In genomic region chr3:57677786-57678185, GRCm38 (mm10) we compare ENCODE assay signal across 19 mouse cellular contexts. TPM values are rescaled to one million over a fixed set of nuclear protein-coding genes. Genes with fewer than 3 reads are reported as not detected.
A peak's percentile ranks its signal among the peaks of the same experiment; 100 is the strongest.
DNase-seq lines count a peak whose midpoint lies in the region; ATAC-seq and TF ChIP-seq lines count a peak whose summit lies in the region.
"Had no signal": no experiment of that assay in that cellular context is flagged by ENCODE, and none has a peak within 500 bp of the region (broad histone marks: within the 10 kb centered on the region; RNA-seq: fewer than 3 reads in every experiment).

No protein-coding gene starts in this region.

- H3K27ac ChIP-seq in left cerebral cortex, adult 2 months: no peak overlapping the region
- H3K27ac ChIP-seq: forebrain, embryonic 15.5 days; hindbrain, postnatal 0 days; liver, embryonic 13.5 days; stomach, postnatal 0 days had no signal

- intact Hi-C loops in left cerebral cortex, adult 2 months (cut with DNase I): no loop called here

- peak; percentile 14 for DNase-seq in gastrocnemius, postnatal 25 days
- DNase-seq in gastrocnemius, adult 18-20 months (ENCODE audit: low spot score): no peak
- peak; percentile 4 to 5 for DNase-seq in left cerebral cortex, adult 18-20 months (ENCODE audit: low spot score in 2 of 2)
- DNase-seq in left cerebral cortex, adult 2 months (ENCODE audit: extremely low spot score in 1 of 2, low spot score in 2 of 2): no peak
- DNase-seq in Muller cell, postnatal 12 days (ENCODE audit: inconsistent ontology term): peak; percentile 88
- peak; percentile 36 for DNase-seq in fat pad, adult 2 months (ENCODE audit: extremely low read depth, low read depth, low spot score)
- DNase-seq in right cerebral cortex, postnatal 25 days: no peak
- DNase-seq: embryo, embryonic 11 days; kidney, adult 18-20 months; kidney, postnatal 14 days; left cerebral cortex, postnatal 4 days; liver, embryonic 13.5 days; retina, postnatal 1 day; spleen, adult 18-20 months; thymus, postnatal 36 days had no signal

- no peak for ATAC-seq in megakaryocyte progenitor cell, adult 5-6 weeks (replicated peaks; ENCODE audit: poor library complexity)
- ATAC-seq: forebrain, embryonic 15.5 days; hindbrain, postnatal 0 days had no signal

- no peak overlapping the region for H3K4me3 ChIP-seq in left cerebral cortex, adult 2 months
- H3K4me3 ChIP-seq: forebrain, embryonic 15.5 days; liver, embryonic 13.5 days had no signal

- no peak for TF ChIP-seq CTCF in left cerebral cortex, adult 2 months (IDR thresholded peaks at IDR 0.05)

RNA-seq across cellular contexts. Expression of gene Ankub1, which starts 14.8 kb away (rescaled TPM):
- not detected for total RNA-seq in gastrocnemius, postnatal 25 days (2021)
- total RNA-seq in gastrocnemius, adult 18-20 months (2021): not detected
- 1 to 10 TPM in 1 of 2 experiments, under 1 TPM in 1; 0.91 to 1.8 TPM for total RNA-seq in left cerebral cortex, adult 18-20 months (2021)
- 1 to 10 TPM; 1.1 to 1.3 TPM for total RNA-seq in left cerebral cortex, adult 2 months (2021)
- 0.10 TPM in 1 of 2 replicates, not detected in the other for total RNA-seq in megakaryocyte progenitor cell, adult 5-6 weeks (2015)
- total RNA-seq in megakaryocyte progenitor cell, adult 5-6 weeks (2017): not detected in 2 replicates

RNA-seq across cellular contexts. Expression of gene Commd2, which starts 26.3 kb away (rescaled TPM):
- 10 to 100 TPM; 11.1 to 11.3 TPM for total RNA-seq in gastrocnemius, postnatal 25 days (2021)
- 10 to 100 TPM; 11.1 to 12.9 TPM for total RNA-seq in gastrocnemius, adult 18-20 months (2021)
- 10 to 100 TPM; 19.9 to 22.1 TPM for total RNA-seq in left cerebral cortex, adult 18-20 months (2021)
- total RNA-seq in left cerebral cortex, adult 2 months (2021): 10 to 100 TPM; 21.8 to 22.9 TPM
- total RNA-seq in megakaryocyte progenitor cell, adult 5-6 weeks (2015): 38.8 and 48.0 TPM in 2 replicates
- total RNA-seq in megakaryocyte progenitor cell, adult 5-6 weeks (2017): 14.1 and 16.2 TPM in 2 replicates

RNA-seq across cellular contexts. Expression of gene Rnf13, which starts 58.1 kb away (rescaled TPM):
- 10 to 100 TPM; 21.6 to 29.8 TPM for total RNA-seq in gastrocnemius, postnatal 25 days (2021)
- 10 to 100 TPM; 34.8 to 41.5 TPM for total RNA-seq in gastrocnemius, adult 18-20 months (2021)
- total RNA-seq in left cerebral cortex, adult 18-20 months (2021): 10 to 100 TPM; 87.5 to 92.8 TPM
- total RNA-seq in left cerebral cortex, adult 2 months (2021): 10 to 100 TPM; 93.7 to 94.2 TPM
- total RNA-seq in megakaryocyte progenitor cell, adult 5-6 weeks (2015): 56.9 and 60.7 TPM in 2 replicates
- 44.1 and 50.4 TPM in 2 replicates for total RNA-seq in megakaryocyte progenitor cell, adult 5-6 weeks (2017)

Comparison
In these comparisons a context has a peak if more than half of its experiments do, and no peak if none do; other contexts are left out.
1. DNase-seq: peak in gastrocnemius, postnatal 25 days (single experiment), left cerebral cortex, adult 18-20 months (2 of 2), Muller cell, postnatal 12 days (single experiment) and fat pad, adult 2 months (single experiment); none in gastrocnemius, adult 18-20 months (single experiment), left cerebral cortex, adult 2 months (0 of 2) and right cerebral cortex, postnatal 25 days (single experiment).